Mouse (Mus musculus): ENCODE data around the gene Npff. TPM values are rescaled to one million over a fixed set of nuclear protein-coding genes. Genes with fewer than 3 reads are reported as not detected.

Gene Npff
- polyA plus RNA-seq (2012; ENCODE audit: insufficient read depth, insufficient read length, missing spikeins) = 7.3 and 9.1 TPM in 2 replicates

- Histone ChIP-seq H3K4me1 (ENCODE audit: control insufficient read depth, insufficient read depth, low read length) (peaks cover 10% of the 10 kb centered on the region), H3K27ac (ENCODE audit: insufficient read depth, low read depth, low read length) (no peak within 1 kb of the TSS), H3K4me3 (ENCODE audit: insufficient read depth, low read length) (no peak within 1 kb of the TSS)
- TF ChIP-seq POLR2A (IDR thresholded peaks at IDR 0.05; ENCODE audit: borderline replicate concordance, low read depth, low read length) (no peak), CTCF (IDR thresholded peaks at IDR 0.05; ENCODE audit: low read depth, low read length) (peak; percentile 92)
Measured at GRCm38 (mm10) chr15:102524892-102525485, at the start of gene Npff. Npff (minus strand) TSS chr15:102524942.

DNA sequence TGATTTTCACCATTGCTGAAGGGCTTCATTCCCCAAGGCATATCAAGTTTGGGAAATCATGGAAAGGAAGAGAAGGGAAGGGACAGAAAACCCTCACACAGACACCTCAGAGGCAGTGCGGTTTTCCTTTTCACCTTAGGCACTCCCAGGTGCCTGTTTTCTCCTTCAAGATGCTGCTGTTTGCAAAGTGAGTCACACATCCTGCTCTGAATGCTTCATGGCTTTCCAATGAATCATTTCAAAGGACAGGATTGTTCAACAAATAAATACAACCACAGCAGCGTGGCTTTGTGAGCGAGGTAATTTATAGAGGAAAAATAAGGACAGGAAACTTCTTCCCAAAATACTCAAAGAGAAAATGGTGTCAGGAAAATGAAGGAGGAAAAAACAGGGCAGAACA lies 47.3 kb upstream of the Npff start:
- TF ChIP-seq CTCF (IDR thresholded peaks at IDR 0.05; ENCODE audit: low read depth, low read length) (no peak), POLR2A (IDR thresholded peaks at IDR 0.05; ENCODE audit: borderline replicate concordance, low read depth, low read length) (no peak)
- H3K4me1 ChIP-seq (ENCODE audit: control insufficient read depth, insufficient read depth, low read length) = no peaks in the 10 kb centered on the region
- no peak overlapping the region for H3K27ac ChIP-seq (ENCODE audit: insufficient read depth, low read depth, low read length)
- no peak overlapping the region for H3K4me3 ChIP-seq (ENCODE audit: insufficient read depth, low read length)

DNA sequence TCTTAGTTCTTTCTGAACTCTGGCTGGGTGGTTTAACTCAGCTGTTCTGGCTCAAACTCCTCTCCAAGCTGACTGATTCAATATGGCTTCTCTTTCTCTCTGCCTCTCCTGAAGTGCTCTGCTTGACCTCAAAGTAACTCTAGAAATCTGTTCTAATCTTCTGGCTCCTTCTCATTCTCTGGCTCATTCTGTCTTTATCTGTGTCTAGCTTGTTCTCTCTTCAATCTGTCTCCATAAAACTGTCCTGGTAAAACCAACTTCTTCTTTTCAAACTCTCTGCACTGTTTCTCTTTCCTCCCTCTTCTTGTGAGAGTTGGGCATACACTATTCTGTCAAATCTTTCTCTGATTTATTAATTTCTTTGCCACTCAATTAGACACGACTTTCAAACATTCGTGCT lies 43.1 kb upstream of the Npff start:
- Histone ChIP-seq H3K4me3 (ENCODE audit: insufficient read depth, low read length) (no peak overlapping the region), H3K27ac (ENCODE audit: insufficient read depth, low read depth, low read length) (no peak overlapping the region), H3K4me1 (ENCODE audit: control insufficient read depth, insufficient read depth, low read length) (0 out of 2 replicates have a peak, but pooled peaks cover 2% of the 10 kb centered on the region)
- TF ChIP-seq POLR2A (IDR thresholded peaks at IDR 0.05; ENCODE audit: borderline replicate concordance, low read depth, low read length) (no peak), CTCF (IDR thresholded peaks at IDR 0.05; ENCODE audit: low read depth, low read length) (no peak)

DNA sequence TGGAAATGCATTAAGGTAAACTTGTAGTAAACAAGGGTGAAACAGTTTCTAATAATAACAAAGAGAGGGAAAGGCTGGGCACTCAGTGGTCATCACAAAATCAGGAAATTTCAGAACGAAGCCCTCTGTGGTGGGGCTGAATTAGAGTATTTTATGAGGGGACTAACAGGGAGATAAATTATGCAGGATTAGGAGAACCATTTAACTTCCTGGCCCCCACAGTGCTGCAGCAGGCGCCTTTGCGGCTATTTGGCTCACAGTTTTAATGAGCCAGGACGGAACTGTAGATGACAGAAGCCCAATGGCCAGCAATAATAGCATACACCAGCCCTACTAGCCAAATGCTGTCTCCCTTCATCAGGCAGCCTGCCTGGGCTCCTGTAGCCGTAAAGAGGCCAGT lies 38.9 kb upstream of the Npff start:
- Histone ChIP-seq H3K4me3 (ENCODE audit: insufficient read depth, low read length) (no peak overlapping the region), H3K27ac (ENCODE audit: insufficient read depth, low read depth, low read length) (no peak overlapping the region), H3K4me1 (ENCODE audit: control insufficient read depth, insufficient read depth, low read length) (0 out of 2 replicates have a peak, but pooled peaks cover 2% of the 10 kb centered on the region)
- no peak for TF ChIP-seq POLR2A (IDR thresholded peaks at IDR 0.05; ENCODE audit: borderline replicate concordance, low read depth, low read length)
- TF ChIP-seq CTCF (IDR thresholded peaks at IDR 0.05; ENCODE audit: low read depth, low read length) = no peak

GRCm38 (mm10) chr15:102563061-102563460 lies 38.3 kb upstream of the Npff start:
- no peak overlapping the region for H3K27ac ChIP-seq (ENCODE audit: insufficient read depth, low read depth, low read length)
- TF ChIP-seq CTCF (IDR thresholded peaks at IDR 0.05; ENCODE audit: low read depth, low read length) (no peak), POLR2A (IDR thresholded peaks at IDR 0.05; ENCODE audit: borderline replicate concordance, low read depth, low read length) (no peak)
- H3K4me3 ChIP-seq (ENCODE audit: insufficient read depth, low read length) = no peak overlapping the region
- 0 out of 2 replicates have a peak, but pooled peaks cover 2% of the 10 kb centered on the region for H3K4me1 ChIP-seq (ENCODE audit: control insufficient read depth, insufficient read depth, low read length)

GRCm38 (mm10) chr15:102562491-102562890 lies 37.7 kb upstream of the Npff start:
- 0 out of 2 replicates have a peak, but pooled peaks cover 2% of the 10 kb centered on the region for H3K4me1 ChIP-seq (ENCODE audit: control insufficient read depth, insufficient read depth, low read length)
- H3K27ac ChIP-seq (ENCODE audit: insufficient read depth, low read depth, low read length) = no peak overlapping the region
- no peak for TF ChIP-seq POLR2A (IDR thresholded peaks at IDR 0.05; ENCODE audit: borderline replicate concordance, low read depth, low read length)
- TF ChIP-seq CTCF (IDR thresholded peaks at IDR 0.05; ENCODE audit: low read depth, low read length) = no peak
- no peak overlapping the region for H3K4me3 ChIP-seq (ENCODE audit: insufficient read depth, low read length)

DNA sequence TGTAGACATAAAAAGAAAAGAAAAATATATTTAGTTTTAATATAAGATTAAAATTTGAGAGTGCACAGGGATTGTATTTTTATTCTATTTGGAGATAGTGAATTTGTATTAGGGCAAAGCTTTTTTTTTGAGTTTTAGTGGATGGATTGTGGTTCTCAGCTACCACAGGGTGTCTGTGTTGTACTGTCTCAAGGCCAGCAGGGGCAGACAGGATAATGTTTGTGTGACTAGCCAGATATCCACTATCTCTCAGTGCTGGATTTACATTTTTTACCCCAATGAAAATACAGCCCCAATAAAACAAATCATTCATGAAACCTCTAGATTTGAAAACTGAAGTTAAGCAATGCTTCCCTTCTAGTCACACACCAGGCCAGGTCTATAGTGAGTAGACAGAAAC lies 32.8 kb upstream of the Npff start:
- Histone ChIP-seq H3K4me1 (ENCODE audit: control insufficient read depth, insufficient read depth, low read length) (no peaks in the 10 kb centered on the region), H3K4me3 (ENCODE audit: insufficient read depth, low read length) (no peak overlapping the region), H3K27ac (ENCODE audit: insufficient read depth, low read depth, low read length) (no peak overlapping the region)
- no peak for TF ChIP-seq CTCF (IDR thresholded peaks at IDR 0.05; ENCODE audit: low read depth, low read length)
- no peak for TF ChIP-seq POLR2A (IDR thresholded peaks at IDR 0.05; ENCODE audit: borderline replicate concordance, low read depth, low read length)

DNA sequence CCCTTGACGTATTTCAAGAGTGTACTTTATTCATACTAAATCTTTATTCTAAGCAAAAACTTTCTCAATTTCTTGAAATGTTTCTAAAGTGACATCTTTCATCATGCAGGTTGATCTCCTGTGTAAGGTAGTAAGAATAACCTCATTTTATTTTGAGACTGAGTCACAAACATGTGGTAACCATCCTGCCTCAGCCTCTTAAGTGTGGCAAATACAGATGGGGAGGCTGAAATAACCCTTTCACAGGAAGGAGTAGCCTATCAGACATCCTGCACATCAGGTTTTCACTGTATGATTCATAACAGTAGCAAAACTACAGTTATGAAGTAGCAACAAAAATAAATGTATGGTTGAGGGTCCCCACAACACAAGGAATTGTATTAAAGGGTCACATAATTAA lies 30.8 kb upstream of the Npff start:
- H3K4me1 ChIP-seq (ENCODE audit: control insufficient read depth, insufficient read depth, low read length) = no peaks in the 10 kb centered on the region
- no peak for TF ChIP-seq CTCF (IDR thresholded peaks at IDR 0.05; ENCODE audit: low read depth, low read length)
- TF ChIP-seq POLR2A (IDR thresholded peaks at IDR 0.05; ENCODE audit: borderline replicate concordance, low read depth, low read length) = no peak
- H3K4me3 ChIP-seq (ENCODE audit: insufficient read depth, low read length) = no peak overlapping the region
- H3K27ac ChIP-seq (ENCODE audit: insufficient read depth, low read depth, low read length) = no peak overlapping the region

DNA sequence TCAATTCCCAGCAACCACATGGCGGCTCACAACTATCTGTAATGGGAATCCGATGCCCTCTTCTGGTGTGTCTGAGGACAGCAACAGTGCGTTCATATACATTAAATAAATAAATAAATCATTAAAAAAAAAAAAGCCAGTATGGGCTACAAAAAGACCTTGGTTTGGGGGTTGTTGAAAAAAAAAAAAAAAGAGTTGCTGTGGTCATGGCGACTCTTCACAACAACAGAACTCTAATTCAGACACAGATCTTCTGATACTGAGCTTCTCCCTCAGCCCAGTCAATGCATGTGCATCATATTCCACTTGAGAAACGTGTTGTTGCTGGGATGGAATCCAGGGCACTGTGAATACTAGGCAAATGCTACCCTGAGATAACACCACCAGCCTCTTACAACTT lies 27.9 kb upstream of the Npff start:
- H3K27ac ChIP-seq (ENCODE audit: insufficient read depth, low read depth, low read length) = no peak overlapping the region
- no peak overlapping the region for H3K4me3 ChIP-seq (ENCODE audit: insufficient read depth, low read length)
- TF ChIP-seq CTCF (IDR thresholded peaks at IDR 0.05; ENCODE audit: low read depth, low read length) (no peak), POLR2A (IDR thresholded peaks at IDR 0.05; ENCODE audit: borderline replicate concordance, low read depth, low read length) (no peak)
- H3K4me1 ChIP-seq (ENCODE audit: control insufficient read depth, insufficient read depth, low read length) = no peaks in the 10 kb centered on the region

DNA sequence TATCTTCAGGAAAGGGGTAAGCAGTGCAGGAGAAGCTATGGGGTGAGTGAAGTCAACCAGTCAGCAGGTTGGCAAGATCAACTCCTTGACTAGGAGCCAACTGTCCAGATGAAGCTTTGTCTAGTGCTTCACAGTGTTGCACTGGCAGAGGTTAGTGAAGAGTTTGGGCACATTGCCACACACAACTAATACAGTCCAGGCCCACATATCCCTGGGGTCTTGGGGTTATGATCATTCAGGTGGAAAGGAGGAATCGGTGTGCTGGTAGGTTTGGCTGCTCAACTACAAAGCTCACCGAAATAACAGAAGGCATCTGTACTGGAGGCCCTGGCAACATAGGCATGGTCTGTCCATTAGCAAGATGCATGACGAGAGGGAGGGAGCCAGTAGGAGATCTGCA lies 22.7 kb upstream of the Npff start:
- H3K27ac ChIP-seq (ENCODE audit: insufficient read depth, low read depth, low read length) = no peak overlapping the region
- H3K4me3 ChIP-seq (ENCODE audit: insufficient read depth, low read length) = no peak overlapping the region
- H3K4me1 ChIP-seq (ENCODE audit: control insufficient read depth, insufficient read depth, low read length) = no peaks in the 10 kb centered on the region
- no peak for TF ChIP-seq POLR2A (IDR thresholded peaks at IDR 0.05; ENCODE audit: borderline replicate concordance, low read depth, low read length)
